Mouse (Mus musculus) induced T-regulatory cell, adult 2 months (primary cell): Measurements from ENCODE around the gene Myt1l.

Experiments used
- DNase-seq: peaks from one replicate; pipeline ENCODE4 v3.0.0-alpha.2; 2012; ENCODE audit warnings: low read depth

Gene Myt1l

GRCm38 (mm10) chr12:29657061-29657460 is 128.9 kb downstream of the Myt1l start:
- DNase-seq: no peak

- no peak for DNase-seq
Measured at GRCm38 (mm10) chr12:29657870-29658269, 129.7 kb downstream of the Myt1l start.

- no peak for DNase-seq
Measured at GRCm38 (mm10) chr12:29671984-29672383, 143.8 kb downstream of the Myt1l start.

- DNase-seq: no peak
Measured at GRCm38 (mm10) chr12:29675594-29676362, 147.6 kb downstream of the Myt1l start.

- DNase-seq: no peak
Measured at GRCm38 (mm10) chr12:29682384-29682783, 154.2 kb downstream of the Myt1l start.

GRCm38 (mm10) chr12:29682946-29683345 is 154.8 kb downstream of the Myt1l start:
- no peak for DNase-seq

GRCm38 (mm10) chr12:29686241-29686640 is 158.1 kb downstream of the Myt1l start:
- no peak for DNase-seq

GRCm38 (mm10) chr12:29691566-29691965 is 163.4 kb downstream of the Myt1l start:
- no peak for DNase-seq

- no peak for DNase-seq
Measured at GRCm38 (mm10) chr12:29695194-29695593, 167.0 kb downstream of the Myt1l start.

GRCm38 (mm10) chr12:29697526-29698500 is 169.6 kb downstream of the Myt1l start:
- DNase-seq: no peak

- DNase-seq: no peak
Measured at GRCm38 (mm10) chr12:29698541-29698940, 170.4 kb downstream of the Myt1l start.

- no peak for DNase-seq
Measured at GRCm38 (mm10) chr12:29698976-29699375, 170.8 kb downstream of the Myt1l start.

- no peak for DNase-seq
Measured at GRCm38 (mm10) chr12:29699386-29699785, 171.2 kb downstream of the Myt1l start.

- DNase-seq: no peak
Measured at GRCm38 (mm10) chr12:29700026-29700425, 171.8 kb downstream of the Myt1l start.

- no peak for DNase-seq
Measured at GRCm38 (mm10) chr12:29701076-29701475, 172.9 kb downstream of the Myt1l start.

- DNase-seq: no peak
Measured at GRCm38 (mm10) chr12:29701731-29702316, 173.6 kb downstream of the Myt1l start.

- no peak for DNase-seq
Measured at GRCm38 (mm10) chr12:29702626-29703025, 174.4 kb downstream of the Myt1l start.

- no peak for DNase-seq
Measured at GRCm38 (mm10) chr12:29703541-29703940, 175.4 kb downstream of the Myt1l start.

GRCm38 (mm10) chr12:29707094-29707493 is 178.9 kb downstream of the Myt1l start:
- no peak for DNase-seq

GRCm38 (mm10) chr12:29708166-29708565 is 180.0 kb downstream of the Myt1l start:
- DNase-seq: no peak

GRCm38 (mm10) chr12:29712795-29713721 is 184.9 kb downstream of the Myt1l start:
- DNase-seq: no peak
